Mouse (Mus musculus): ENCODE measurements around the gene Piwil1.
"Not testable (repeated sequence)": the region's sequence is repeated elsewhere in the genome, so short reads cannot be mapped to it uniquely, and the experiment has no call there.

Piwil1 gene

GRCm38 (mm10) chr5:128710596-128710995 is 8.3 kb downstream of the Piwil1 start:
- DNase-seq (ENCODE audit: low spot score) = no peak

DNA sequence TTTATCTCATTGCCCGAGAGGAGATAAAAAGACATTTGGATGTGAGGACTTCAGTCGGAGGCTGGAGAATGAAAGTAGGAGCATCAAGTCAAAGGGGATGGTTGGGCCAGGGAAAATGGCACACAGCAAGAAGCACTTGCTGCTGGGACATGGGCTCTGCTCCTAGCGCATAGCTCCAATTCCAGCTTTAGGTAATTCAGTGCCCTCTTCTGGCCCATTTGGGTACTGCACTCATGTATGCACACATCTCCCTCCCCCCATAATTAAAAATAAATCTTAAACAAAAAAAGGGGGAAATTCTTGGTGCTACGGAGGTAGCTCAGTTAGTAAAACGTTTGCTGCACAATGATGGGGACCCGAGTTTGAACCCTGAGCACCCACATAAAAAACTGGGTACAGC is 9.5 kb downstream of the Piwil1 start:
- no peak for DNase-seq (ENCODE audit: low spot score)

GRCm38 (mm10) chr5:128715171-128715570 is 12.8 kb downstream of the Piwil1 start:
- DNase-seq (ENCODE audit: low spot score) = no peak

DNA sequence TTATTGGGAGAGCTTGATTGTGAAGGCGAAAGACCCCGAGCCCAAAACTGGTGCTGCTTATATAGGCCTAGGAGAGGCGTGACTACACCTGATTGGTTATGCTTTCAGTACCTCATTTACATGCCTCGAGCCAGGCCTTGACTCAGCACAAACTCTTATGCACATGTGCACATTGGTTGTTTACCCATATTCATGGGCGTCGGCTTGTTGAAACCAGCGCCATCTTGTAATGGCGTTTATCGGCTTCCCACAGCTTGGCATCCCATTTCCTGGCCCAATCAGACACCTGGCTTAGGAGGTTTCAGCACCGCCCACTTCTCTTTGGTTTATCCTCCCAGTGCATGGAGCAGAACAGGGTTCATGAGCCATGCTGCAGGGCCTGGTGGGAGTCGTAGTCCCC is 18.1 kb downstream of the Piwil1 start:
- not testable (repeated sequence) for DNase-seq (ENCODE audit: low spot score)

DNA sequence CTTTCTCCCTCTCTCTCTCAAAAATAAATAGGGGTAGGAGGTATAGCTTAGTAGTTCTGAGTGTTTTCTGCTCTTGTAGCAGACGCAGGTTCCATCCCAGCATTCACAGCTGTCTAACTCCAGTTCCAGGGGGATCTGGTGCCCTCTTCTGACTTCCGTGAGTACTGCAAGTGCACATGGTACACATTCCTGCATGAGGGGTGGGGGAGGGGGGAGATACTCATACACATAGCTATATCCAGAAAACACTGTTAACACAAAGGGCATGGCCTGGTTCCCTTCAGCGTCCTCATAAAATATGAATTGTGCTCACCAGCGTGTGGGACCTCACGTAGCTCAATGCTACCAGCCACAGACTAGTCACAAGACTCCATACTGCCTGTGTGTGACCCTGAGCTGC is 27.0 kb downstream of the Piwil1 start:
- no peak for DNase-seq (ENCODE audit: low spot score)

DNA sequence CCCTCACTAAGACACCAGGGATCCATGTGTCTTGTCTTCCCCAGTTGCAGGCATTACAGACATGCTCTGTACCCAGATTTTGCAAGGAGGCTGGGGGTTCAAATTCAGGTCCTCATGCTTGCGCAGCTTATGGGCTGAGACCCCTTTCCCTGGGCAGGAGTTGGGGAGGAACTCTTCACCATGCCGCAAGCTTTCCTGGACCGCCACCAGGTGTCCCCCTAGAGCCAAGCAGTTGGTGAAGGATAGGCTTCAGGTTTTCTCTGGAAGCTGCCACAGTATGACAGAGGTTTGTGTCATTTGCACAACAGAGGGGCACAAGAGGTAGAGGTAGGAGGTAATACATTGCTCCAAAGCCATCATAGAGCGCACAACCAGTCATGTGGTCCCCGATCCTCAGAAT is 28.3 kb downstream of the Piwil1 start:
- DNase-seq (ENCODE audit: low spot score) = peak; percentile 9

DNA sequence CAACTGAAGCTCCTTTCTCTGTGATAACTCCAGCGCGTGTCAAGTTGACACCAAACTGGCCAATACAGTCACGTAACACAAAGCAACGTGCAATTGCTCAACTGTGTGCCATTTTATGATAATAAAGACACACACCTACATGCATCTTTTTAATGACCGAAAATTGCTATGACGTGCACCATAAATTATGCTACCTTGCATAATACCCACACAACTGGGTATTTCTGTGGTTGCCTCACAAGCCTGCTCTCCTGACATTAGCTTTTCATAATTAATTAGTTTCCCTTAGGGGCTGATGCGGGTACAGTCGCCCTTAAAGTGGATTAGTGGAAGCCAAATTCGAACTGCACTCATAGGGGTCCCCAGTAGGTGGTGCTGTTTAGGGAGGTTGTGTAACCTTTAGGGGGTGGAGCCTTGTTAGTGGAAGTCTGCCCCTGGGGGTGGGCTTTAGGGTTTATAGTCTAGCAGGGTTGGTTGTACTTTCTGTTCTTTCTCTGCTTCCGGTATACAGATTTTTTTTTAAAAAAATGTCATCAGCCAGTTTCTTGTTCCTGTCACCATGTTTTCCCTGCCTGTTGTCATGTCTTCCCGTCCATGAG is 30.2 kb downstream of the Piwil1 start:
- no peak for DNase-seq (ENCODE audit: low spot score)

DNA sequence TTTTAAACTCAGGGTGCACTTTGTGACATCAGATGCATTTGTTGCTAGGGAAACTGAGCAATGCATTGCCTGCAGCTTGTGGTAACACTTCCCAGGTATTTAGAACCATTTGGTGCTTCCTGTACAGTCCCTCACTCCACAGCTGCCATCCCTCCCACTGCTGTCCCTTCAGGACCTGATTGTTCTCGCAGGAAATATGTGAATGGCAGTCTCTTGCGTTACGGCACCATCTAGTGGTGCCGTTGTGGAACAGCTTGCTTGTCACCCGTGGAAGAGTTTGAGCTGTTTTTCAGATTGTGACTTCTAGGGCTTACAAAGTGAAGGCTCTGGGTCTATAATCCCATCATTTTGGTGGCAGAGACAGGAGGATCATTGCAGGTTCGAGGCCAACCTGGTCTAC is 31.6 kb downstream of the Piwil1 start:
- DNase-seq (ENCODE audit: low spot score) = peak; percentile 24

- no peak for DNase-seq (ENCODE audit: low spot score)
Observed at GRCm38 (mm10) chr5:128735921-128736320, 33.6 kb downstream of the Piwil1 start.

GRCm38 (mm10) chr5:128739168-128739837 is 37.0 kb downstream of the Piwil1 start:
- no peak for DNase-seq (ENCODE audit: low spot score)

GRCm38 (mm10) chr5:128739838-128740171 is 37.5 kb downstream of the Piwil1 start:
- no peak for DNase-seq (ENCODE audit: low spot score)

- no peak for DNase-seq (ENCODE audit: low spot score)
Observed at GRCm38 (mm10) chr5:128744351-128744750, 42.0 kb downstream of the Piwil1 start.

GRCm38 (mm10) chr5:128745206-128745605 is 42.9 kb downstream of the Piwil1 start:
- DNase-seq (ENCODE audit: low spot score) = no peak

DNA sequence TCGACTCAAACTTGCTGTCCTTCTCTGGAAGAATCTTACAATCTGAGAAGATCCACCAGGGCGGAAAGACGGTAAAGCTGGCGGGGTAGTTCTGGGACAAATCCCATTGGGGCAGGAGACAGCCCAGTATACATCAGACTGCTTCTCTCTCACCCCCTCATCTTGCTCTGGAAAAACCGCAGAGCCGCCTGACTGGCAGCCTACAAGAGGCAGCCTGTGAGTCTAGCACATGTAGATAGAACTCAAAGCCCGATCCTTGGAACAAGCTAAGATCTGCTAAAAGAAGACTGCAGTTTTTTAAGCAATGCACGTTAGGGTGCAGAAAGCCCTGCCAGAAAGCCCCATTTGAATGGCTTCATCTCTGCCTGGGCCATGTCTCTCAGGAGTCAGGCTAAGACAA is 43.9 kb downstream of the Piwil1 start:
- no peak for DNase-seq (ENCODE audit: low spot score)

DNA sequence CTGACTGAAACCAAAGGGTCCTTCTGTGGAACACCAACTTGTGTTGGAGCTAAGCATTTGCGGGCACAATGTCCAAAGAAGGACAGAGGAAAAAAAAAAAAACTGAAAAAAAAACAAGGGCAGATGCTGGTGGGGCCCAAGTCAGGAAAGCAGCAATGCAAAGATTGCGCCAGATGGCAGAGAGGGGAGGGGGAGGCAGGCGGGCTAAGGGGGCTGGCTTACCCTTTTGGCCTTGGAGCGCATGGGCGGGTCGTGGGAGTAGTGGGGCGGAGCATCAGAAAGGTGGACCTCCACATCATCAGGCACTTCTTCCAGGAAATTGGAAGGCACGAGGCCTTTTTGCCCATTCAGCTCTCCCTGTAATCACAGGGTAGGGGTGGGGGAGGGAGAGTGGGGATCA is 58.8 kb downstream of the Piwil1 start:
- DNase-seq (ENCODE audit: low spot score) = no peak

- DNase-seq (ENCODE audit: low spot score) = no peak
Observed at GRCm38 (mm10) chr5:128769026-128769631, 66.8 kb downstream of the Piwil1 start.

- no peak for DNase-seq (ENCODE audit: low spot score)
Observed at GRCm38 (mm10) chr5:128776386-128776785, 74.1 kb downstream of the Piwil1 start.

DNA sequence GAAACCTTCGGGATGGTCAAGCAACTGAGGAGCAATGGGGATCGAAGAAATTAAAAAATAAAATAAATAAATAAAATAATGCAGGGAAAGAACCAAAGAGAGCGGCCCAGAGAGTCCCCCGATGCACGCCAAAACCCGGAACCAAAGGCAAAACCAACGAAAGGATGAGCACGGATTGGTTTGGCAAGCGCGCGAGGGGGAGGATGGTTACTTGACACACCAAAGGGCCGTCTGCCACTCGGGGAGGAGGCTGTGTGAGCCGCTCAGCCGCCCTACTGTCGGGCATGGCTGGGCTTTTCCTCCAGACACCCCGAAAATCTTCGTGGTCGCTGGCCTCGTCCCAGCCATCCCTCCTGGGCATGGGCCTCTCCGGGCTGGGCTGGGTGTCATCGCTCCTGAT is 79.3 kb downstream of the Piwil1 start:
- no peak for DNase-seq (ENCODE audit: low spot score)

DNA sequence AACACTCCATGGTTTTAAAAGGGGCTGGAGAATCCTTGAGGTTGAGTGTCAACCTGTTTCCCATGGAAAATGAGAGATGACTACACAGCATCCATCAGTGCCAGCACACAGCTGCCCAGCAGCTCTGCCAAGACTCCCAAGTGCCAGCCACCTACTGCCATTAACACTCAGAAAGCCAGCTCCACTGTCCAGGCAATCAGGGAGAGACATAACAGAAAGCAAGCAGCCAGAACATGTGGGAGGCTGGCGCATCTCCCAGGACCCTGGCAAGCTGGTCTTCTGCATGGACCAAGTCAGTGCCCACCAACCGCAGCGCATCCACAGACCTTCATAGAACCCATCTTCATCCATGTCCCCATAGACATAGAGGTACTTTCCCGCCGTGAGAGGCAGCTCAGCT is 98.3 kb downstream of the Piwil1 start:
- no peak for DNase-seq (ENCODE audit: low spot score)

Data from urinary bladder, postnatal 25 days (tissue).